Mouse (Mus musculus) kidney, embryonic 16.5 days (tissue): ENCODE measurements around the gene Usp33. TPM values are rescaled to one million over a fixed set of nuclear protein-coding genes. Genes with fewer than 3 reads are reported as not detected.
A peak's percentile ranks its signal among the peaks of the same experiment; 100 is the strongest.

Experiments used
- ATAC-seq: fragments of 200-750 bp; cut with Nextera tagmentation; 2 replicates; pipeline ENCODE4 v1.8.0; 2017; ENCODE audit warnings: moderate TSS enrichment; ENCODE audit not compliant: low FRiP score, low TSS enrichment
- H3K27ac ChIP-seq: fragments of 300-500 bp; sonication (generic); 2 replicates; pipeline ENCODE4 v1.5.1; 2014; ENCODE audit warnings: low read length
- H3K27me3 ChIP-seq: fragments of 300-500 bp; sonication (generic); 2 replicates; pipeline ENCODE4 v1.6.1; 2014; ENCODE audit warnings: low read length, control low read depth, mixed read lengths; ENCODE audit not compliant: insufficient read depth
- H3K36me3 ChIP-seq: fragments of 300-500 bp; sonication (generic); 2 replicates; pipeline ENCODE4 v1.6.1; 2014; ENCODE audit warnings: low read length, control low read depth, mixed read lengths; ENCODE audit not compliant: insufficient read depth
- H3K4me1 ChIP-seq: fragments of 300-500 bp; sonication (generic); 2 replicates; pipeline ENCODE4 v1.6.1; 2014; ENCODE audit warnings: low read length, control low read depth, mixed read lengths; ENCODE audit not compliant: insufficient read depth
- H3K4me2 ChIP-seq: fragments of 300-500 bp; sonication (generic); replicated peaks from 2 replicates; pipeline ENCODE4 v1.6.1; 2014; ENCODE audit warnings: low read depth, low read length
- H3K4me3 ChIP-seq: fragments of 300-500 bp; sonication (generic); 2 replicates; pipeline ENCODE4 v1.5.1; 2014; ENCODE audit warnings: mild to moderate bottlenecking, low read length
- H3K9ac ChIP-seq: fragments of 300-500 bp; sonication (generic); replicated peaks from 2 replicates; pipeline ENCODE4 v1.6.1; 2014; ENCODE audit warnings: low read length
- H3K9me3 ChIP-seq: fragments of 300-500 bp; sonication (generic); 2 replicates; pipeline ENCODE4 v1.6.1; 2016; ENCODE audit warnings: low read length, control low read depth
- WGBS: fragments of 180-500 bp; shearing (Covaris S2); extraction: QIAGEN DNeasy Blood & Tissue Kit; methylation state at CpG from one replicate; pipeline ENCODE4 v1.1.7; 2014; 5-methylcytosine and 5-hydroxymethylcytosine counted together
- polyA plus RNA-seq: library from polyadenylated mRNA; unstranded; fragments of >200 nt; fragmentation: Nextera tagmentation; extraction: Ambion mirVana; gene quantifications from 2 replicates; pipeline ENCODE4 v1.2.1, GENCODE M21; 2015

Usp33 gene
- polyA plus RNA-seq, 1 experiment from 2014 or later: 46.2 TPM

- H3K4me1 ChIP-seq: peaks cover 10% of the 10 kb centered on the region
- no peaks in the 10 kb centered on the region; the same call in 1 of the 2 replicates for H3K27me3 ChIP-seq
- peak within 1 kb of the TSS; percentile 91 for H3K4me3 ChIP-seq
- H3K27ac ChIP-seq: no peak within 1 kb of the TSS
- H3K9me3 ChIP-seq: no peaks in the 10 kb centered on the region
- H3K4me2 ChIP-seq: peak within 1 kb of the TSS; percentile 68
- WGBS: 3% methylated on average over 44 of the region's 54 CpGs
- peaks cover 17% of the 10 kb centered on the region; the same call in 1 of the 2 replicates for H3K36me3 ChIP-seq
- peak within 1 kb of the TSS; percentile 91 for H3K9ac ChIP-seq
- peak; percentile 91 for ATAC-seq
These were observed 6.3 kb upstream of the Usp33 start, which contains the start of gene Miga1 for GRCm38 (mm10) chr3:152339862-152340557. Gene Miga1, minus strand, starts transcription at chr3:152340407.

- Histone ChIP-seq H3K27ac (no peak overlapping the region), H3K9ac (no peak overlapping the region), H3K9me3 (no peaks in the 10 kb centered on the region), H3K27me3 (no peaks in the 10 kb centered on the region; the same call in 1 of the 2 replicates), H3K4me3 (no peak overlapping the region), H3K4me2 (no peak overlapping the region), H3K4me1 (peaks cover 19% of the 10 kb centered on the region), H3K36me3 (no peaks in the 10 kb centered on the region)
- WGBS: 87% methylated on average over 15 of the region's 15 CpGs
- no peak for ATAC-seq
These were observed 3.2 kb upstream of the Usp33 start for GRCm38 (mm10) chr3:152342961-152343517.

- Histone ChIP-seq H3K4me3 (peak overlapping the region; percentile 74), H3K36me3 (no peaks in the 10 kb centered on the region), H3K4me2 (peak overlapping the region; percentile 54), H3K9me3 (no peaks in the 10 kb centered on the region), H3K27me3 (no peaks in the 10 kb centered on the region; the same call in 1 of the 2 replicates), H3K4me1 (peaks cover 21% of the 10 kb centered on the region), H3K9ac (peak overlapping the region; percentile 87), H3K27ac (peak overlapping the region; percentile 65)
- ATAC-seq: peak; percentile 78; the same call in 1 of the 2 replicates
- under 1% methylated on average over 41 of the region's 54 CpGs for WGBS
These were observed 409 bp downstream of the Usp33 start for GRCm38 (mm10) chr3:152346633-152347141.

GRCm38 (mm10) chr3:152347227-152347626 is 949 bp downstream of the Usp33 start:
- H3K4me3 ChIP-seq: peak overlapping the region; percentile 74
- H3K36me3 ChIP-seq: no peaks in the 10 kb centered on the region
- H3K9me3 ChIP-seq: no peaks in the 10 kb centered on the region
- 37% methylated on average over 3 of the region's 3 CpGs for WGBS
- peak overlapping the region; percentile 87 for H3K9ac ChIP-seq
- peaks cover 21% of the 10 kb centered on the region for H3K4me1 ChIP-seq
- no peak overlapping the region for H3K27ac ChIP-seq
- ATAC-seq: no peak
- no peaks in the 10 kb centered on the region; the same call in 1 of the 2 replicates for H3K27me3 ChIP-seq
- peak overlapping the region; percentile 54 for H3K4me2 ChIP-seq

- Histone ChIP-seq H3K27ac (no peak overlapping the region), H3K9ac (no peak overlapping the region), H3K36me3 (no peaks in the 10 kb centered on the region), H3K4me3 (no peak overlapping the region), H3K4me2 (no peak overlapping the region), H3K4me1 (peaks cover 21% of the 10 kb centered on the region), H3K9me3 (no peaks in the 10 kb centered on the region), H3K27me3 (no peaks in the 10 kb centered on the region)
- no peak for ATAC-seq
- 92% methylated on average over 10 of the region's 10 CpGs for WGBS
These were observed 1.9 kb downstream of the Usp33 start for GRCm38 (mm10) chr3:152348011-152348830.

GRCm38 (mm10) chr3:152350431-152350830 is 4.2 kb downstream of the Usp33 start:
- Histone ChIP-seq H3K4me1 (peaks cover 22% of the 10 kb centered on the region), H3K9me3 (no peaks in the 10 kb centered on the region), H3K27me3 (no peaks in the 10 kb centered on the region), H3K36me3 (no peaks in the 10 kb centered on the region), H3K4me3 (no peak overlapping the region), H3K27ac (no peak overlapping the region), H3K4me2 (no peak overlapping the region), H3K9ac (no peak overlapping the region)
- ATAC-seq: no peak
- WGBS: 70% methylated on average over 3 of the region's 3 CpGs

- no peak overlapping the region for H3K9ac ChIP-seq
- no peak overlapping the region for H3K4me2 ChIP-seq
- H3K36me3 ChIP-seq: no peaks in the 10 kb centered on the region
- no peak overlapping the region for H3K27ac ChIP-seq
- ATAC-seq: no peak
- no peaks in the 10 kb centered on the region for H3K9me3 ChIP-seq
- WGBS: 81% methylated on average over 5 of the region's 5 CpGs
- no peaks in the 10 kb centered on the region for H3K27me3 ChIP-seq
- peaks cover 25% of the 10 kb centered on the region for H3K4me1 ChIP-seq
- H3K4me3 ChIP-seq: no peak overlapping the region
These were observed 4.7 kb downstream of the Usp33 start for GRCm38 (mm10) chr3:152350966-152351365.

GRCm38 (mm10) chr3:152352289-152352688 is 6.0 kb downstream of the Usp33 start:
- Histone ChIP-seq H3K4me1 (peaks cover 22% of the 10 kb centered on the region), H3K36me3 (no peaks in the 10 kb centered on the region), H3K9ac (no peak overlapping the region), H3K4me3 (no peak overlapping the region), H3K27ac (no peak overlapping the region), H3K9me3 (no peaks in the 10 kb centered on the region), H3K27me3 (no peaks in the 10 kb centered on the region), H3K4me2 (no peak overlapping the region)
- WGBS: 68% methylated on average over 4 of the region's 4 CpGs
- no peak for ATAC-seq

GRCm38 (mm10) chr3:152353434-152354177 is 7.3 kb downstream of the Usp33 start:
- Histone ChIP-seq H3K4me3 (no peak overlapping the region), H3K9me3 (no peaks in the 10 kb centered on the region), H3K36me3 (0 out of 2 replicates have a peak, but pooled peaks cover 2% of the 10 kb centered on the region), H3K27me3 (no peaks in the 10 kb centered on the region), H3K4me2 (no peak overlapping the region), H3K4me1 (peaks cover 16% of the 10 kb centered on the region), H3K9ac (no peak overlapping the region), H3K27ac (no peak overlapping the region)
- 81% methylated on average over 10 of the region's 10 CpGs for WGBS
- no peak for ATAC-seq
